ENCODE assay signal across 24 mouse cellular contexts in the genomic region with DNA sequence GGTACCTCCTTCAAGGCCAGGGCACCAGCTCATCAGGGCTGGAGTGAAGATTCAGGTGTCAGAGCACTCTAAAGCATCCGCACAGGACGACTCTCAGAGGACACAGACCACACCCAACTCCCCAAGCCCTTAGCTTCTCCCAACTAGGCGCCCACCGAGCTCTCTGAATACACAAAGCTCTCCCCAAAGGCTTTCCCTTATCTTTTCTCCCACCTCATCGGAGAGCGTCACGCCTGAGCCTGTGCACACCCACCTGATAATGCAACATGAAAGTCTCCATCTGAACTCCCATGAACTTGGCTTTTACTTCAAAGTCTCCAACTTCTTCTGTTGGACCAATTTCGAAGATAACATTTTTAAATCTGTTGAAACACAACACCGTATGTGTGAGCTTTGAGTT.
"Had no signal": no experiment of that assay in that cellular context is flagged by ENCODE, and none has a peak within 500 bp of the region (broad histone marks: within the 10 kb centered on the region; RNA-seq: fewer than 3 reads in every experiment).

No protein-coding gene starts in this region.

- H3K9me3 ChIP-seq: heart, embryonic 13.5 days; heart, embryonic 15.5 days; hindbrain, embryonic 12.5 days; intestine, embryonic 15.5 days; limb, embryonic 13.5 days; limb, embryonic 15.5 days had no signal

- ATAC-seq: forebrain, postnatal 0 days; hindbrain, embryonic 16.5 days; inflammation-experienced regulatory T-cells, adult 6 months; intestine, embryonic 15.5 days; intestine, postnatal 0 days had no signal

- H3K27me3 ChIP-seq: heart, embryonic 13.5 days; heart, embryonic 15.5 days; hindbrain, embryonic 12.5 days; intestine, embryonic 15.5 days; limb, embryonic 13.5 days; limb, embryonic 15.5 days had no signal

- H3K27ac ChIP-seq: heart, embryonic 13.5 days; heart, embryonic 15.5 days; hindbrain, embryonic 12.5 days; hindbrain, embryonic 14.5 days; intestine, embryonic 15.5 days; layer of hippocampus, adult 2 months; left cerebral cortex, adult 2 months; limb, embryonic 13.5 days; limb, embryonic 15.5 days had no signal

- H3K4me3 ChIP-seq: heart, embryonic 13.5 days; heart, embryonic 15.5 days; hindbrain, embryonic 12.5 days; intestine, embryonic 15.5 days; layer of hippocampus, adult 2 months; left cerebral cortex, adult 2 months; limb, embryonic 13.5 days; limb, embryonic 15.5 days had no signal

- H3K4me2 ChIP-seq: heart, embryonic 11.5 days; heart, embryonic 13.5 days; heart, embryonic 15.5 days; hindbrain, embryonic 12.5 days; hindbrain, embryonic 14.5 days; intestine, embryonic 15.5 days; limb, embryonic 13.5 days; limb, embryonic 15.5 days had no signal

- DNase-seq: forebrain, postnatal 0 days; gastrocnemius, postnatal 14 days; gastrocnemius, postnatal 36 days; heart, adult 18-20 months; heart, postnatal 14 days; heart, postnatal 36 days; kidney, adult 18-20 months; kidney, adult 8-10 months; kidney, postnatal 10 days; kidney, postnatal 25 days; kidney, postnatal 4 days had no signal

- H3K9ac ChIP-seq: forebrain, postnatal 0 days; heart, embryonic 13.5 days; heart, embryonic 15.5 days; hindbrain, embryonic 12.5 days; hindbrain, embryonic 14.5 days; intestine, embryonic 15.5 days; limb, embryonic 13.5 days; limb, embryonic 15.5 days had no signal

- H3K4me1 ChIP-seq: heart, embryonic 13.5 days; heart, embryonic 15.5 days; intestine, embryonic 15.5 days; limb, embryonic 13.5 days; limb, embryonic 15.5 days had no signal
